Mouse (Mus musculus): ENCODE results near the gene Hmgcs1. TPM values are rescaled to one million over a fixed set of nuclear protein-coding genes. Genes with fewer than 3 reads are reported as not detected.
"Not testable (repeated sequence)": the region's sequence is repeated elsewhere in the genome, so short reads cannot be mapped to it uniquely, and the experiment has no call there.

Gene Hmgcs1
- total and polyA plus RNA-seq, 3 experiments, result 16.7 to 35.4 (median 34.9) TPM

- no peak for DNase-seq
- peak overlapping the region; percentile 93 for H3K27ac ChIP-seq
- intact Hi-C loops (cut with DNase I), result loop anchor here (2.0 to 5.0 kb wide), 2 partner anchors 66 to 100 kb away; partner anchors contain the start of genes Nim1k and Zfp131
- WGBS, result 5% methylated on average over 7 of the region's 7 CpGs
- H3K36me3 ChIP-seq (ENCODE audit: control insufficient read depth, insufficient read depth, low read length), result peaks cover 2% of the 10 kb centered on the region; the same call in 1 of the 2 replicates
- H3K79me2 ChIP-seq (replicated peaks; ENCODE audit: control insufficient read depth, insufficient read depth, low read length), result 0 out of 2 replicates have a peak, but pooled peaks cover 2% of the 10 kb centered on the region
- TF ChIP-seq POLR2A (IDR thresholded peaks at IDR 0.05; ENCODE audit: insufficient read depth, low read depth, low read length) (no peak), CTCF (IDR thresholded peaks at IDR 0.05) (no peak), EP300 (IDR thresholded peaks at IDR 0.05; ENCODE audit: insufficient read depth, low read depth, low read length) (no peak)
- H3K27me3 ChIP-seq (ENCODE audit: control insufficient read depth, insufficient read depth, low read length), result no peaks in the 10 kb centered on the region
- H3K9ac ChIP-seq (ENCODE audit: low read depth, low read length), result peak overlapping the region; percentile 85
- peaks cover 2% of the 10 kb centered on the region for H3K4me1 ChIP-seq (ENCODE audit: control insufficient read depth, insufficient read depth, low read length)
- H3K4me3 ChIP-seq, result peak overlapping the region; percentile 93
Observed at GRCm38 (mm10) chr13:119690876-119691620, 869 bp downstream of the Hmgcs1 start.

GRCm38 (mm10) chr13:119691958-119692357 is 1.8 kb downstream of the Hmgcs1 start:
- not testable (repeated sequence) for DNase-seq; H3K4me3 ChIP-seq; H3K36me3 ChIP-seq (ENCODE audit: control insufficient read depth, insufficient read depth, low read length); H3K4me1 ChIP-seq (ENCODE audit: control insufficient read depth, insufficient read depth, low read length); H3K79me2 ChIP-seq (replicated peaks; ENCODE audit: control insufficient read depth, insufficient read depth, low read length); H3K27ac ChIP-seq; H3K27me3 ChIP-seq (ENCODE audit: control insufficient read depth, insufficient read depth, low read length); H3K9ac ChIP-seq (ENCODE audit: low read depth, low read length)
- intact Hi-C loops (cut with DNase I), result loop anchor here (2.0 to 5.0 kb wide), 2 partner anchors 65 to 99 kb away; partner anchors contain the start of genes Nim1k and Zfp131
- 81% methylated on average over 3 of the region's 3 CpGs for WGBS

GRCm38 (mm10) chr13:119695676-119696075 is 5.5 kb downstream of the Hmgcs1 start:
- Histone ChIP-seq H3K27me3 (ENCODE audit: control insufficient read depth, insufficient read depth, low read length) (no peaks in the 10 kb centered on the region), H3K27ac (no peak overlapping the region), H3K36me3 (ENCODE audit: control insufficient read depth, insufficient read depth, low read length) (peaks cover 5% of the 10 kb centered on the region), H3K4me1 (ENCODE audit: control insufficient read depth, insufficient read depth, low read length) (peaks cover 2% of the 10 kb centered on the region), H3K4me3 (no peak overlapping the region), H3K79me2 (replicated peaks; ENCODE audit: control insufficient read depth, insufficient read depth, low read length) (0 out of 2 replicates have a peak, but pooled peaks cover 2% of the 10 kb centered on the region), H3K9ac (ENCODE audit: low read depth, low read length) (no peak overlapping the region)
- 79% methylated on average over 4 of the region's 4 CpGs for WGBS
- no peak for DNase-seq
- no peak for TF ChIP-seq CTCF (IDR thresholded peaks at IDR 0.05)
- no peak for TF ChIP-seq EP300 (IDR thresholded peaks at IDR 0.05; ENCODE audit: insufficient read depth, low read depth, low read length)
- no peak for TF ChIP-seq POLR2A (IDR thresholded peaks at IDR 0.05; ENCODE audit: insufficient read depth, low read depth, low read length)
- intact Hi-C loops (cut with DNase I), result no loop called here

GRCm38 (mm10) chr13:119696496-119696895 is 6.3 kb downstream of the Hmgcs1 start:
- no peak overlapping the region for H3K27ac ChIP-seq
- no peak for DNase-seq
- intact Hi-C loops (cut with DNase I), result no loop called here
- 83% methylated on average over 1 of the region's 1 CpGs for WGBS
- no peaks in the 10 kb centered on the region for H3K79me2 ChIP-seq (replicated peaks; ENCODE audit: control insufficient read depth, insufficient read depth, low read length)
- H3K4me1 ChIP-seq (ENCODE audit: control insufficient read depth, insufficient read depth, low read length), result no peaks in the 10 kb centered on the region; the same call in 1 of the 2 replicates
- no peaks in the 10 kb centered on the region for H3K27me3 ChIP-seq (ENCODE audit: control insufficient read depth, insufficient read depth, low read length)
- no peak overlapping the region for H3K9ac ChIP-seq (ENCODE audit: low read depth, low read length)
- no peak for TF ChIP-seq CTCF (IDR thresholded peaks at IDR 0.05)
- no peak for TF ChIP-seq EP300 (IDR thresholded peaks at IDR 0.05; ENCODE audit: insufficient read depth, low read depth, low read length)
- TF ChIP-seq POLR2A (IDR thresholded peaks at IDR 0.05; ENCODE audit: insufficient read depth, low read depth, low read length), result no peak
- H3K36me3 ChIP-seq (ENCODE audit: control insufficient read depth, insufficient read depth, low read length), result peaks cover 4% of the 10 kb centered on the region
- no peak overlapping the region for H3K4me3 ChIP-seq

- no peak for DNase-seq
- intact Hi-C loops (cut with DNase I), result no loop called here
- peaks cover 3% of the 10 kb centered on the region for H3K36me3 ChIP-seq (ENCODE audit: control insufficient read depth, insufficient read depth, low read length)
Observed at GRCm38 (mm10) chr13:119698436-119698835, 8.3 kb downstream of the Hmgcs1 start.

GRCm38 (mm10) chr13:119704280-119704679 is 14.1 kb downstream of the Hmgcs1 start:
- Histone ChIP-seq H3K79me2 (replicated peaks; ENCODE audit: control insufficient read depth, insufficient read depth, low read length) (no peaks in the 10 kb centered on the region), H3K27ac (no peak overlapping the region), H3K36me3 (ENCODE audit: control insufficient read depth, insufficient read depth, low read length) (peaks cover 4% of the 10 kb centered on the region), H3K27me3 (ENCODE audit: control insufficient read depth, insufficient read depth, low read length) (no peaks in the 10 kb centered on the region), H3K4me3 (no peak overlapping the region), H3K4me1 (ENCODE audit: control insufficient read depth, insufficient read depth, low read length) (no peaks in the 10 kb centered on the region), H3K9ac (ENCODE audit: low read depth, low read length) (no peak overlapping the region)
- no peak for DNase-seq
- intact Hi-C loops (cut with DNase I), result no loop called here
- no peak for TF ChIP-seq CTCF (IDR thresholded peaks at IDR 0.05)
- TF ChIP-seq EP300 (IDR thresholded peaks at IDR 0.05; ENCODE audit: insufficient read depth, low read depth, low read length), result no peak
- no peak for TF ChIP-seq POLR2A (IDR thresholded peaks at IDR 0.05; ENCODE audit: insufficient read depth, low read depth, low read length)
- 87% methylated on average over 7 of the region's 7 CpGs for WGBS

More at GRCm38 (mm10) chr13:119698436-119698835, 8.3 kb downstream of the Hmgcs1 start:
- 95% methylated on average over 4 of the region's 4 CpGs for WGBS
- H3K9ac ChIP-seq (ENCODE audit: low read depth, low read length), result no peak overlapping the region
- H3K27me3 ChIP-seq (ENCODE audit: control insufficient read depth, insufficient read depth, low read length), result no peaks in the 10 kb centered on the region
- H3K27ac ChIP-seq, result no peak overlapping the region
- no peak overlapping the region for H3K4me3 ChIP-seq
- no peaks in the 10 kb centered on the region for H3K4me1 ChIP-seq (ENCODE audit: control insufficient read depth, insufficient read depth, low read length)
- H3K79me2 ChIP-seq (replicated peaks; ENCODE audit: control insufficient read depth, insufficient read depth, low read length), result no peaks in the 10 kb centered on the region
- TF ChIP-seq EP300 (IDR thresholded peaks at IDR 0.05; ENCODE audit: insufficient read depth, low read depth, low read length) (no peak), POLR2A (IDR thresholded peaks at IDR 0.05; ENCODE audit: insufficient read depth, low read depth, low read length) (no peak), CTCF (IDR thresholded peaks at IDR 0.05) (no peak)

- intact Hi-C loops (cut with DNase I); DNase-seq; H3K36me3 ChIP-seq (ENCODE audit: control insufficient read depth, insufficient read depth, low read length); H3K9ac ChIP-seq (ENCODE audit: low read depth, low read length); H3K4me3 ChIP-seq; H3K79me2 ChIP-seq (replicated peaks; ENCODE audit: control insufficient read depth, insufficient read depth, low read length); H3K4me1 ChIP-seq (ENCODE audit: control insufficient read depth, insufficient read depth, low read length); H3K27ac ChIP-seq; H3K27me3 ChIP-seq (ENCODE audit: control insufficient read depth, insufficient read depth, low read length): not testable (repeated sequence)
- 81% methylated on average over 8 of the region's 8 CpGs for WGBS
Observed at GRCm38 (mm10) chr13:119706278-119706880, 16.2 kb downstream of the Hmgcs1 start.

All from heart, adult 2 months (tissue).